8 mouse cellular contexts compared by ENCODE assay signal in genomic region chr4:33290002-33290401, GRCm38 (mm10). TPM values are rescaled to one million over a fixed set of nuclear protein-coding genes. Genes with fewer than 3 reads are reported as not detected.
DNase-seq lines count a peak whose midpoint lies in the region; ATAC-seq and TF ChIP-seq lines count a peak whose summit lies in the region.

Pnrc1 (minus strand) TSS chr4:33290163.

- peak; percentile 47 for DNase-seq in layer of hippocampus, adult 11-12 months (ENCODE audit: low spot score)
- no peak for DNase-seq in layer of hippocampus, adult 9-10 months (ENCODE audit: low spot score)
- DNase-seq in adrenal gland, postnatal 36 days: peak; percentile 72 to 81
- DNase-seq in gastrocnemius, adult 18-20 months (ENCODE audit: low spot score): peak; percentile 66
- DNase-seq in left cerebral cortex, adult 2 months (ENCODE audit: extremely low spot score in 1 of 2, low spot score in 2 of 2): no peak

- no peak within 1 kb of the TSS for H3K4me3 ChIP-seq in hindbrain, embryonic 13.5 days
- peak within 1 kb of the TSS; percentile 44 for H3K4me3 ChIP-seq in left cerebral cortex, adult 2 months
- H3K4me3 ChIP-seq in small intestine, adult 2 months (ENCODE audit: low read depth, low read length): no peak within 1 kb of the TSS

- H3K36me3 ChIP-seq in hindbrain, embryonic 13.5 days: no peaks in the 10 kb centered on the region
- no peaks in the 10 kb centered on the region for H3K36me3 ChIP-seq in small intestine, adult 2 months (ENCODE audit: control insufficient read depth, insufficient read depth, low read length)

- ATAC-seq in hindbrain, embryonic 13.5 days (ENCODE audit: low FRiP score): no peak
- ATAC-seq in megakaryocyte, adult 5-6 weeks (ENCODE audit: poor library complexity, severe bottlenecking): peak; percentile 36; the same call in 1 of the 2 replicates

- WGBS in hindbrain, embryonic 13.5 days: 65% methylated on average over 3 of the region's 3 CpGs
- whole genome bisulfite sequencing in small intestine, adult 2 months: 52% methylated on average over 3 of the region's 3 CpGs

- no peaks in the 10 kb centered on the region for H3K9me3 ChIP-seq in hindbrain, embryonic 13.5 days

- H3K27me3 ChIP-seq in hindbrain, embryonic 13.5 days: no peaks in the 10 kb centered on the region
- H3K27me3 ChIP-seq in small intestine, adult 2 months (ENCODE audit: control insufficient read depth, insufficient read depth, low read length): no peaks in the 10 kb centered on the region

- intact Hi-C loops in left cerebral cortex, adult 2 months (cut with DNase I): loop anchor here (10.0 kb wide), 1 partner anchor 255 kb away; the partner anchor contains the start of gene Ube2j1

- no peak for TF ChIP-seq POLR2A in small intestine, adult 2 months (IDR thresholded peaks at IDR 0.05; ENCODE audit: low read depth, low read length)

- H3K9ac ChIP-seq in hindbrain, embryonic 13.5 days: no peak within 1 kb of the TSS

- no peak for TF ChIP-seq CTCF in left cerebral cortex, adult 2 months (IDR thresholded peaks at IDR 0.05)
- TF ChIP-seq CTCF in small intestine, adult 2 months (IDR thresholded peaks at IDR 0.05; ENCODE audit: extremely low read depth, insufficient read length, insufficient replicate concordance, low read depth, low read length): no peak

- no peaks in the 10 kb centered on the region for H3K4me1 ChIP-seq in hindbrain, embryonic 13.5 days (replicated peaks)
- peaks cover 6% of the 10 kb centered on the region; the same call in 1 of the 2 replicates for H3K4me1 ChIP-seq in small intestine, adult 2 months (ENCODE audit: control insufficient read depth, insufficient read depth, insufficient read length, low read length)

- no peak within 1 kb of the TSS for H3K4me2 ChIP-seq in hindbrain, embryonic 13.5 days

- no peak within 1 kb of the TSS for H3K27ac ChIP-seq in hindbrain, embryonic 13.5 days
- no peak within 1 kb of the TSS for H3K27ac ChIP-seq in left cerebral cortex, adult 2 months
- H3K27ac ChIP-seq in small intestine, adult 2 months (ENCODE audit: insufficient read depth, low read depth, low read length): peak within 1 kb of the TSS; percentile 6; the same call in 1 of the 2 replicates

RNA-seq across cellular contexts. Expression of gene Pnrc1, which starts in this region (rescaled TPM):
- total RNA-seq in adrenal gland, postnatal 36 days (2021): 100 to 1,000 TPM; 192 to 221 TPM
- 100 to 1,000 TPM; 317 to 358 TPM for total RNA-seq in gastrocnemius, adult 18-20 months (2021)
- 64.9 and 69.5 TPM in 2 replicates for polyA plus RNA-seq in hindbrain, embryonic 13.5 days (2015; fragmentation: Nextera tagmentation; extraction: Ambion mirVana)
- 100 to 1,000 TPM; 152 to 156 TPM for total RNA-seq in left cerebral cortex, adult 2 months (2021)
- total RNA-seq in megakaryocyte, adult 5-6 weeks (2015): 152 and 164 TPM in 2 replicates
- 116 and 130 TPM in 2 replicates for total RNA-seq in megakaryocyte, adult 5-6 weeks (2017)
- polyA plus RNA-seq in small intestine, adult 2 months (2012; rRNA removed): 119 and 337 TPM in 2 replicates

Comparison
In these comparisons a context has a peak if more than half of its experiments do, and no peak if none do; other contexts are left out.
1. DNase-seq: peak in layer of hippocampus, adult 11-12 months (single experiment), adrenal gland, postnatal 36 days (2 of 2) and gastrocnemius, adult 18-20 months (single experiment); none in layer of hippocampus, adult 9-10 months (single experiment) and left cerebral cortex, adult 2 months (0 of 2).